Mouse (Mus musculus) forebrain, embryonic 12.5 days (tissue): Measurements from ENCODE around the gene Trim56. TPM values are rescaled to one million over a fixed set of nuclear protein-coding genes. Genes with fewer than 3 reads are reported as not detected.

ENCODE experiments used
- ATAC-seq: fragments of 200-750 bp; cut with Nextera tagmentation; 2 replicates; pipeline ENCODE4 v1.8.0; 2017; ENCODE audit warnings: moderate TSS enrichment; ENCODE audit not compliant: low FRiP score
- H3K27ac ChIP-seq: fragments of 300-500 bp; sonication (generic); 2 replicates; pipeline ENCODE4 v1.5.1; 2016; ENCODE audit warnings: mild to moderate bottlenecking
- H3K27me3 ChIP-seq: fragments of 300-500 bp; sonication (generic); 2 replicates; pipeline ENCODE4 v1.6.1; 2016; ENCODE audit warnings: mild to moderate bottlenecking
- H3K36me3 ChIP-seq: fragments of 300-500 bp; sonication (generic); replicated peaks from 2 replicates; pipeline ENCODE4 v1.6.1; 2016; ENCODE audit warnings: mild to moderate bottlenecking
- H3K4me1 ChIP-seq: fragments of 300-500 bp; sonication (generic); 2 replicates; pipeline ENCODE4 v1.6.1; 2016
- H3K4me2 ChIP-seq: fragments of 300-500 bp; sonication (generic); 2 replicates; pipeline ENCODE4 v1.6.1; 2016; ENCODE audit warnings: mild to moderate bottlenecking, moderate library complexity
- H3K4me3 ChIP-seq: fragments of 300-500 bp; sonication (generic); replicated peaks from 2 replicates; pipeline ENCODE4 v1.5.1; 2016; ENCODE audit warnings: mild to moderate bottlenecking
- H3K9ac ChIP-seq: fragments of 300-500 bp; sonication (generic); 2 replicates; pipeline ENCODE4 v1.6.1; 2016; ENCODE audit warnings: mild to moderate bottlenecking
- H3K9me3 ChIP-seq: fragments of 300-500 bp; sonication (generic); 2 replicates; pipeline ENCODE4 v1.6.1; 2016
- WGBS: fragments of 180-500 bp; shearing (Covaris S2); methylation state at CpG from one replicate; pipeline ENCODE4 v1.1.7; 2016; 5-methylcytosine and 5-hydroxymethylcytosine counted together
- polyA plus RNA-seq: library from polyadenylated mRNA; unstranded; fragments of >200 nt; fragmentation: Nextera tagmentation; extraction: Ambion mirVana; gene quantifications from 2 replicates; pipeline ENCODE4 v1.2.1, GENCODE M21; 2016

Gene Trim56
- polyA plus RNA-seq, 1 experiment from 2014 or later: 6.8 TPM

GRCm38 (mm10) chr5:137085021-137085420 lies 31.0 kb downstream of the Trim56 start:
- no peaks in the 10 kb centered on the region for H3K4me1 ChIP-seq
- H3K27ac ChIP-seq: no peak overlapping the region
- ATAC-seq: no peak
- H3K9me3 ChIP-seq: no peaks in the 10 kb centered on the region
- H3K27me3 ChIP-seq: no peaks in the 10 kb centered on the region
- H3K4me3 ChIP-seq: no peak overlapping the region
- no peaks in the 10 kb centered on the region for H3K36me3 ChIP-seq
- 88% methylated on average over 6 of the region's 6 CpGs for WGBS
- no peak overlapping the region for H3K9ac ChIP-seq
- H3K4me2 ChIP-seq: no peak overlapping the region

- no peak for ATAC-seq
- Histone ChIP-seq H3K27me3 (no peaks in the 10 kb centered on the region), H3K9ac (no peak overlapping the region), H3K4me1 (no peaks in the 10 kb centered on the region), H3K9me3 (no peaks in the 10 kb centered on the region), H3K36me3 (no peaks in the 10 kb centered on the region), H3K4me3 (no peak overlapping the region), H3K27ac (no peak overlapping the region), H3K4me2 (no peak overlapping the region)
- WGBS: 76% methylated on average over 4 of the region's 4 CpGs
Observed at GRCm38 (mm10) chr5:137083051-137083450, 33.0 kb downstream of the Trim56 start.

GRCm38 (mm10) chr5:137079849-137080248 lies 36.2 kb downstream of the Trim56 start:
- Histone ChIP-seq H3K4me3 (no peak overlapping the region), H3K4me2 (no peak overlapping the region), H3K9me3 (no peaks in the 10 kb centered on the region), H3K36me3 (no peaks in the 10 kb centered on the region), H3K27me3 (no peaks in the 10 kb centered on the region), H3K4me1 (no peaks in the 10 kb centered on the region), H3K27ac (no peak overlapping the region), H3K9ac (no peak overlapping the region)
- ATAC-seq: no peak
- 74% methylated on average over 5 of the region's 5 CpGs for WGBS

- no peaks in the 10 kb centered on the region for H3K36me3 ChIP-seq
- no peak for ATAC-seq
- H3K4me3 ChIP-seq: no peak overlapping the region
- no peaks in the 10 kb centered on the region for H3K27me3 ChIP-seq
- no peak overlapping the region for H3K4me2 ChIP-seq
- H3K4me1 ChIP-seq: peaks cover 3% of the 10 kb centered on the region
- H3K9me3 ChIP-seq: no peaks in the 10 kb centered on the region
- H3K9ac ChIP-seq: no peak overlapping the region
- 74% methylated on average over 6 of the region's 6 CpGs for WGBS
- no peak overlapping the region for H3K27ac ChIP-seq
Observed at GRCm38 (mm10) chr5:137078616-137079015, 37.4 kb downstream of the Trim56 start.

GRCm38 (mm10) chr5:137078041-137078440 lies 38.0 kb downstream of the Trim56 start:
- no peak for ATAC-seq
- WGBS: 93% methylated on average over 14 of the region's 14 CpGs
- H3K36me3 ChIP-seq: no peaks in the 10 kb centered on the region

GRCm38 (mm10) chr5:137077187-137077586 lies 38.8 kb downstream of the Trim56 start:
- no peaks in the 10 kb centered on the region for H3K36me3 ChIP-seq
- 89% methylated on average over 7 of the region's 7 CpGs for WGBS
- H3K9me3 ChIP-seq: no peaks in the 10 kb centered on the region
- no peak overlapping the region for H3K9ac ChIP-seq
- H3K4me1 ChIP-seq: peaks cover 6% of the 10 kb centered on the region
- H3K4me2 ChIP-seq: no peak overlapping the region
- H3K4me3 ChIP-seq: no peak overlapping the region
- no peak overlapping the region for H3K27ac ChIP-seq
- H3K27me3 ChIP-seq: 0 out of 2 replicates have a peak, but pooled peaks cover 6% of the 10 kb centered on the region
- ATAC-seq: no peak

More at GRCm38 (mm10) chr5:137078041-137078440, 38.0 kb downstream of the Trim56 start:
- H3K4me1 ChIP-seq: peaks cover 3% of the 10 kb centered on the region
- H3K27ac ChIP-seq: no peak overlapping the region
- H3K9me3 ChIP-seq: no peaks in the 10 kb centered on the region
- H3K9ac ChIP-seq: no peak overlapping the region
- no peaks in the 10 kb centered on the region for H3K27me3 ChIP-seq
- H3K4me2 ChIP-seq: no peak overlapping the region
- no peak overlapping the region for H3K4me3 ChIP-seq

GRCm38 (mm10) chr5:137076191-137076930 lies 39.6 kb downstream of the Trim56 start:
- ATAC-seq: no peak
- Histone ChIP-seq H3K27me3 (0 out of 2 replicates have a peak, but pooled peaks cover 7% of the 10 kb centered on the region), H3K36me3 (no peaks in the 10 kb centered on the region), H3K4me3 (no peak overlapping the region), H3K27ac (no peak overlapping the region), H3K4me2 (no peak overlapping the region), H3K9ac (no peak overlapping the region), H3K4me1 (peaks cover 6% of the 10 kb centered on the region), H3K9me3 (no peaks in the 10 kb centered on the region)
- WGBS: 53% methylated on average over 11 of the region's 12 CpGs

GRCm38 (mm10) chr5:137075726-137076125 lies 40.3 kb downstream of the Trim56 start:
- WGBS: 84% methylated on average over 6 of the region's 6 CpGs
- no peak overlapping the region for H3K9ac ChIP-seq

GRCm38 (mm10) chr5:137074191-137074651 lies 41.8 kb downstream of the Trim56 start:
- Histone ChIP-seq H3K4me3 (no peak overlapping the region), H3K36me3 (no peaks in the 10 kb centered on the region), H3K4me1 (peaks cover 6% of the 10 kb centered on the region), H3K27ac (no peak overlapping the region), H3K9ac (no peak overlapping the region), H3K9me3 (no peaks in the 10 kb centered on the region), H3K27me3 (peaks cover 7% of the 10 kb centered on the region; the same call in 1 of the 2 replicates), H3K4me2 (no peak overlapping the region)
- WGBS: 34% methylated on average over 6 of the region's 6 CpGs
- ATAC-seq: no peak

More at GRCm38 (mm10) chr5:137075726-137076125, 40.3 kb downstream of the Trim56 start:
- no peak overlapping the region for H3K27ac ChIP-seq
- H3K36me3 ChIP-seq: no peaks in the 10 kb centered on the region
- H3K4me2 ChIP-seq: no peak overlapping the region
- peaks cover 7% of the 10 kb centered on the region; the same call in 1 of the 2 replicates for H3K27me3 ChIP-seq
- no peak for ATAC-seq
- H3K4me1 ChIP-seq: peaks cover 6% of the 10 kb centered on the region
- no peak overlapping the region for H3K4me3 ChIP-seq
- no peaks in the 10 kb centered on the region for H3K9me3 ChIP-seq

GRCm38 (mm10) chr5:137073141-137073540 lies 42.9 kb downstream of the Trim56 start:
- H3K9me3 ChIP-seq: no peaks in the 10 kb centered on the region
- H3K27me3 ChIP-seq: peaks cover 7% of the 10 kb centered on the region; the same call in 1 of the 2 replicates
- WGBS: 91% methylated on average over 8 of the region's 8 CpGs
- H3K36me3 ChIP-seq: no peaks in the 10 kb centered on the region
- no peak overlapping the region for H3K4me2 ChIP-seq
- H3K9ac ChIP-seq: no peak overlapping the region
- H3K27ac ChIP-seq: no peak overlapping the region
- H3K4me3 ChIP-seq: no peak overlapping the region
- ATAC-seq: no peak
- H3K4me1 ChIP-seq: peaks cover 6% of the 10 kb centered on the region

- no peak within 1 kb of the TSS for H3K9ac ChIP-seq
- H3K27ac ChIP-seq: no peak within 1 kb of the TSS
- H3K4me1 ChIP-seq: peaks cover 6% of the 10 kb centered on the region
- no peaks in the 10 kb centered on the region for H3K9me3 ChIP-seq
- H3K27me3 ChIP-seq: peaks cover 7% of the 10 kb centered on the region; the same call in 1 of the 2 replicates
- H3K36me3 ChIP-seq: no peaks in the 10 kb centered on the region
- peak within 1 kb of the TSS; percentile 31 for H3K4me3 ChIP-seq
- peak; percentile 81 for ATAC-seq
- peak within 1 kb of the TSS; percentile 53 for H3K4me2 ChIP-seq
- 22% methylated on average over 23 of the region's 23 CpGs for WGBS
Observed at GRCm38 (mm10) chr5:137072079-137072960, 43.7 kb downstream of the Trim56 start, which contains the start of gene Serpine1. Gene Serpine1, minus strand, starts transcription at chr5:137072268.
